Comparison of ENCODE assay signal across 27 mouse cellular contexts in the genomic region with DNA sequence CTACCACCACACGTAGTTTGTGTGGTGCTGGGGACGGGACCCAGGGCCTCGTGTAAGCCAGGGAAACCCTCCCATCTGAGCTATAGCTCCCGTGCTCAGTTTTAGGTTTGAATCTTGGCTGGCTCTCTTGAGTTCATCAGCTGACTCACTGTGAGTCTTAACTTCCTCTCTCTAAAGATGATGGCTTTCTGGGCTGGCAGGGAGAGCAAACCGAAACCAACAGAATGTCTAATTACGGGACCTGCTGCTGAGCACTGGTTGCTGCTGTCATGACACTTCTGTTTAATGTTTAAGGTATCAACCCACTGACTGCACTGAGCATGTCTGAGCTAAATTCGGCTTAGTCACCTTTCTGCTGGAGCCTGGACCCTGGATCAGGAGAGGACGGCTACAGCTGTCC. TPM values are rescaled to one million over a fixed set of nuclear protein-coding genes. Genes with fewer than 3 reads are reported as not detected.
DNase-seq lines count a peak whose midpoint lies in the region; ATAC-seq and TF ChIP-seq lines count a peak whose summit lies in the region.
"Had no signal": no experiment of that assay in that cellular context is flagged by ENCODE, and none has a peak within 500 bp of the region (broad histone marks: within the 10 kb centered on the region; RNA-seq: fewer than 3 reads in every experiment).

No protein-coding gene starts in this region.

- H3K4me1 ChIP-seq in bone marrow macrophage, adult 2 months (ENCODE audit: control insufficient read depth, insufficient read depth, low read length) = peaks cover 26% of the 10 kb centered on the region
- H3K4me1 ChIP-seq in megakaryocyte, embryonic 14.5 days = peaks cover 61% of the 10 kb centered on the region
- H3K4me1 ChIP-seq in hindbrain, embryonic 12.5 days = no peaks in the 10 kb centered on the region

- TF ChIP-seq POLR2A in bone marrow macrophage, adult 2 months (IDR thresholded peaks at IDR 0.05; ENCODE audit: borderline replicate concordance, low read depth, low read length) = no peak

- H3K4me3 ChIP-seq in bone marrow macrophage, adult 2 months (ENCODE audit: insufficient read depth, low read length) = no peak overlapping the region
- peak overlapping the region; percentile 82 for H3K4me3 ChIP-seq in megakaryocyte, embryonic 14.5 days (replicated peaks)
- no peak overlapping the region for H3K4me3 ChIP-seq in hindbrain, embryonic 12.5 days
- H3K4me3 ChIP-seq: forebrain, embryonic 10.5 days; hindbrain, embryonic 15.5 days; left cerebral cortex, adult 2 months; stomach, embryonic 15.5 days had no signal

- H3K4me2 ChIP-seq in hindbrain, embryonic 12.5 days (replicated peaks) = no peak overlapping the region
- H3K4me2 ChIP-seq: heart, embryonic 11.5 days; hindbrain, embryonic 15.5 days; liver, embryonic 11.5 days; lung, embryonic 14.5 days; stomach, embryonic 15.5 days had no signal

- no peak for TF ChIP-seq CTCF in bone marrow macrophage, adult 2 months (IDR thresholded peaks at IDR 0.05; ENCODE audit: low read depth, low read length)

- H3K9ac ChIP-seq in hindbrain, embryonic 12.5 days = no peak overlapping the region
- H3K9ac ChIP-seq: forebrain, postnatal 0 days; hindbrain, embryonic 15.5 days; lung, embryonic 14.5 days; stomach, embryonic 15.5 days had no signal

- peak overlapping the region; percentile 83 for H3K27ac ChIP-seq in bone marrow macrophage, adult 2 months (ENCODE audit: insufficient read depth, low read depth, low read length)
- no peak overlapping the region for H3K27ac ChIP-seq in hindbrain, embryonic 12.5 days
- H3K27ac ChIP-seq: forebrain, embryonic 10.5 days; hindbrain, embryonic 15.5 days; left cerebral cortex, adult 2 months; stomach, embryonic 15.5 days had no signal

- DNase-seq in 3T3-L1 (ENCODE audit: low read depth, low spot score) (peak; percentile 25), A20 (ENCODE audit: low read depth, low spot score) (peak; percentile 87)
- DNase-seq in embryo, embryonic 11 days = no peak
- DNase-seq: adrenal gland, adult 8-10 months; cerebellum, adult 11-12 months; cerebellum, postnatal 25 days; forebrain, postnatal 0 days; heart, postnatal 10 days; kidney, adult 11 months; kidney, postnatal 36 days; left cerebral cortex, postnatal 4 days; lung, embryonic 14.5 days; lung, postnatal 4 days; thymus, adult 18-20 months had no signal

- 98% methylated on average over 8 of the region's 8 CpGs for WGBS in hindbrain, embryonic 12.5 days

- H3K9me3 ChIP-seq in megakaryocyte, embryonic 14.5 days = peaks cover 4% of the 10 kb centered on the region; the same call in 1 of the 2 replicates
- no peaks in the 10 kb centered on the region; the same call in 1 of the 2 replicates for H3K9me3 ChIP-seq in hindbrain, embryonic 12.5 days (replicated peaks)
- H3K9me3 ChIP-seq: forebrain, embryonic 10.5 days; hindbrain, embryonic 15.5 days; stomach, embryonic 15.5 days had no signal

- no peaks in the 10 kb centered on the region for H3K27me3 ChIP-seq in megakaryocyte, embryonic 14.5 days (replicated peaks)
- H3K27me3 ChIP-seq in hindbrain, embryonic 12.5 days = no peaks in the 10 kb centered on the region
- H3K27me3 ChIP-seq: hindbrain, embryonic 15.5 days; stomach, embryonic 15.5 days had no signal

- ATAC-seq in frontal cortex, adult (ENCODE audit: low TSS enrichment) = no peak
- no peak for ATAC-seq in cerebellum, adult (ENCODE audit: insufficient number of reproducible peaks, low FRiP score, low TSS enrichment)
- ATAC-seq in hindbrain, embryonic 12.5 days (ENCODE audit: low FRiP score) = no peak
- ATAC-seq: forebrain, postnatal 0 days; midbrain, embryonic 16.5 days; Patski had no signal

- no peaks in the 10 kb centered on the region for H3K36me3 ChIP-seq in megakaryocyte, embryonic 14.5 days (replicated peaks; ENCODE audit: low read length)
- no peaks in the 10 kb centered on the region for H3K36me3 ChIP-seq in hindbrain, embryonic 12.5 days
- H3K36me3 ChIP-seq: forebrain, embryonic 10.5 days; hindbrain, embryonic 15.5 days; stomach, embryonic 15.5 days had no signal

RNA-seq across cellular contexts. Expression of a gene that starts 4.2 kb away (rescaled TPM):
- 56.3 and 60.1 TPM in 2 replicates for polyA plus RNA-seq in bone marrow macrophage, adult 2 months (2012; ENCODE audit: insufficient read depth, insufficient read length, missing spikeins)
- polyA plus RNA-seq in megakaryocyte, embryonic 14.5 days (2012; ENCODE audit: insufficient read depth, low replicate concordance) = 92.3 and 120 TPM in 2 replicates
- polyA plus RNA-seq in hindbrain, embryonic 12.5 days (2016; fragmentation: Nextera tagmentation; extraction: Ambion mirVana) = 64.6 and 67.0 TPM in 2 replicates
